Mouse (Mus musculus) spleen, adult 18-20 months (tissue): ENCODE results near the gene Map3k1.
A peak's percentile ranks its signal among the peaks of the same experiment; 100 is the strongest.

Source experiments
- DNase-seq, 2 experiments: peaks; one replicate each; pipeline ENCODE4 v3.0.0; 2022; ENCODE audit warnings: mixed read lengths in 2 of 2

The Map3k1 gene

DNA sequence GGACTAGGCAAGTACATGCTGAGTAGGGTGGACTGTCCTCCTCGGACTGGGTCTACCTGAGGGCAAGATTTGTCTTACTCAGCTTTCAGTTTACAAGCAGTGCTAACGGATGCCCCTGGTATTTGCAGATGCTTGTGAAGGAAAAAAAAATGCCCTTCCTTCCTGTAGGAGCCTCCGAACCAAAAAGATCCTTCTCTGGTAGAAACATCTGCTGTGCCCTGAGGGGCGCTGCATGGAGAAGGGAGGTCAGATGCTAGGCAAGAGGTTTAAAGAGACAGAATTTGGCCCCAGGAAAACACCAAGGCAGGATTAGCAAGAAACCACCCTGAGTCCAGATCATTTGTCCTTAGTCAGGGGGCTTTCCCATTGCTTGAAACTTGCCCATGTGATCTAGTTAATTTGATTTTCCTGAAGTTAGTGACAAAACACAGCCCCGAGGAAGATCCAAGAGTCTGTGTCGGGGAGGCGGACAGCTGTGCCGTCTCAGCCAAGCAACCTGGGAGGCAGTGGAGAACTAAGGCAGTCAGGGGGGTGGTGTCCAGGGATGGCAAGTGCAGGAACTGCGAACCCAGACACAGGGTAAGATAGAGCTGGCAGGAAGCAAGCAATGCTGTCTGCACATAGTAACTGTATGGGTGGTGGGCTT is 19.2 kb downstream of the Map3k1 start:
- no peak for DNase-seq

DNA sequence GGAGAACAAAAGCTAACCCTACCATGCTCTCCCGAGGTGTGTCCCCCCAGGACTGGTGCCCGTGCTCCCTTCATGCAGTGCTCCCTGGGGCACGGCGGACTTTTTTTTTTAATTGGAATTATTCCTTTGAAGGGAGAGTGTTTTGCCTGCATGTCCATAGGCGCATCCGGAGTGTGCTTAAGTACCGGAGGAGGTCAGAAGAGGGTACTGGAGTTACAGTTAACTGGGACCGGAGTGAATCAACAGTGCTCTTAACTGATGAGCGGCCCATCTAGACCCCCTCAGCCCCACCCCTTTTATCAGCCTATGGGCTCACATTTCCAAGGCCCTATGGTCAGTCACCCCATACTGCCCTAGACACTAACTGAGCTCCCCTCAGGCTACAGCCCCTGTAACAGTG is 19.9 kb downstream of the Map3k1 start:
- no peak for DNase-seq

DNA sequence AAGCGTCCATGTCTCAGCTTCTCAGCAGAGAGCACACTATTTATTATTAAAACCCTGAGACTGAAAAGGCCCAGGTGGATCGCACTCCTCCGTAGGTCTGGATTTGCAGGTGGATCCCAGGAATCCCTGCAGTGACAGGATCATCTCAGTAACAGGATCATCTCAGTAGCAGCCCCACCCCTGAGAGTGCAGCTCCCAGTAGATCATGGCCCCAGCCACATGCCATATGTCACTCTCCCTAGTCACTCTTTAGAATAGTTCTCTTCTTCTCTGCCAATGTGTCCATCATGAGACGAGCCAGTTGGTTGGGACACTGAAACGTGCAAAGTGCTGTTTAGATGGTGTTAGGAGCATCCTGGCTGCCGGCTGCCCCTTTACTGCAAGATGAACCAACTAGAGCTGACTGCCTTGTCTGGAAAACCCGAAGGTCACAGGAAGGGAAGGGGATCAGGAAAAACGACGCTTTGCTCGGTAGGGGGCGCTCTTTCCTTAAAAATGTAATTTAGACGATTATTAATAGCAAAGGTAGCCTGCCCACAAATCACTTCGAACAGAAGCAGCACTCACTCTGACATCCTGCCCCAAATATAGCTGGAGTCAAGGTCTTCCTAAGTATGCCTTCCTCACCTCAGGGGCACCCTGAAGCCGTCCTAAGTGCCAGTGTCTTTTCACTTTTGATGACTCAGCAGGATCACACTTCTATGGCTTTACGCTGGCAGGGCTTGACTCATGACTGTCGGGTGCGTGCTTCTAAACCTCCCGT is 20.8 kb downstream of the Map3k1 start:
- peak; percentile 60 to 80 for DNase-seq

DNA sequence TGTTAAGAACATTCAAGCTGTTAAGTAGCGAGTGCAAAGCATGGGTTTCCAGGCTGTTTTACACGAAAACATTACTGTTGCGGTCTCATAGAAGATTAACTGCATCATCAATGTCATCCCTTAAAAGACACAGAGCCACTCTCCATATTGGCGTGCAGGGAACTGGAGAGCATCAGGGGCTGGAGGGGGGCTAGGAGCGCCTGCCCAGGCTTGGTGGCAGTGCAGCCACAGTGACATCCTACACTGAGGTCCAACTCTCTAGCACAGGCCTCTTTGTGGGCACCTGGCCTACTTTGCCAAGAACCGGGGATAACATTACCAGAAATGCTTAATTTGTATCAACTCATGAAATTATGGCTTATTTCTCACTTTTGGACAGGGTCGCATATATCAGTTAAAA is 22.2 kb downstream of the Map3k1 start:
- DNase-seq = no peak

DNA sequence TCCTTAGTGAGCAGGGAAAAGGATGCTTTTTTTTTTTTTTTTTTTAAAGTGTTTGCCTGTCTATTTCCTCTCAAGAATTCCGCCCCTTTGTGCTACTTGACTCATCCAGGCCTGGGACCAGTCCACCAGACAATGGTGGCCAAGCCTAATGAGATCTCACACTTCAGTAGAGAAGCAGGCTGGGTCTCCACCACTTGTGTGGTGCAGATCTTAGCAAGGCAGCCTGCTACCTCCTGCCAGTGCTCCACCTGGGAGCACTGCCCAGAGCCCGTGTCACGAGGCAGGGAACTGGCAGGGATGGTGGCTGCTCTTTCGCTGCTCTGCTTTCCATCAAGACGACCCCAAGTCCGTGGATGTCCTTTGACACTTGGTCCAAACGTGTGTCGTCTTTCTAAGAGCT is 25.3 kb downstream of the Map3k1 start:
- no peak for DNase-seq

DNA sequence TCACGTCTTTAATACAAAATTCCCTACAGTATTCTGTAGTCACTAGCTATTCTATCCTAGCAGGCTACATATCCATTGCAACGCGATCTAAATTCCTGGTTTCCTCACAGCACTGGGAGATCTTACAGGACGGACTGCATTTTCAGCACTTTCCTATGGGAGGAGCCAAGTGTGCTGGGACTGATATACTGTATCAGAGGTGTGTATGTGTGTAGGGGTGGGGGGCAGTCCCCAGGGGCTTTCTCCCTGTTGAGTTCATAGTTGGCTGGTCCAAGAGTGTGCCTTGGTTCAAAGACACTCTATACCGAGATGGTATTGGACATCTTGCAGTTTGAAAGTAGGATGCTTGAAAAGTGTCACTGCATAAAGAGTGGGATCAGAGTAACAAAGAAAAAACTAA is 29.3 kb downstream of the Map3k1 start:
- DNase-seq = no peak

DNA sequence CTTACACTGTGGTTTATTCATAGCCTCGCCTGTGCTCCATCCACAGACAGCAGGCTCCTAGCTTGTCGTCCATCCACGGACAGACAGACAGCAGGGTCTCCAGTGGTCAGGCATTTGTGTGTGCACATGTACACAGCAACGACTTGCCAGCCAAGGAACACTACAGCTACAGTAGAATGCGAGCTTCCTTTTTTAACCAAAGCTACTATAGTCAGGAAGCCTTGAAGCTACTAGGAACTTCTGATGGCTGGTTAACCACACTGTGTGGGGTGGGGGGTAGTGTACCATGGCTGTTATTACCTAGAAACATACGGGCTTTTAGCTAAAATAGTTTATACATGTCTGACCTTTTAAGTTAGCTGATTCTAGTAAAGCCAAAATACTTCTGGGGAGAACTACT is 30.2 kb downstream of the Map3k1 start:
- DNase-seq = no peak

DNA sequence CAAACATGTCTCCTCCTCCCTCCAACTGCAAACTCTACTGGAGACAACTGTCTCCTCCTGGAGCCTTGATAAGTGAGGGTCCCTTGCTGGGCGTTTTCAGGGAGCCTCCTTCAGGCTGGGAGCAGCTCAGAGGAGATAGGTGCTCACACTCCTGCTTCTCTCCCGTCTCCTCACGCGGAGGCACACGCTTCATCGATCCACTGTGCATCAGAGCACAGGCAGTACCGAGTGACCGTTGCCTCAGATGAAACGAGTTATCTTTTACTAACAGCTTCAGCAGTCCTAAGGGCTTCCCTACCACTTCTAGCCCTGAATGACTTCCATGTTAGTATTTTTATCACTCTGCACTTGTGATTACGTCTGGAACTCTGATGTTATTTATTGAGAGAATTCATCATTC is 30.9 kb downstream of the Map3k1 start:
- no peak for DNase-seq

DNA sequence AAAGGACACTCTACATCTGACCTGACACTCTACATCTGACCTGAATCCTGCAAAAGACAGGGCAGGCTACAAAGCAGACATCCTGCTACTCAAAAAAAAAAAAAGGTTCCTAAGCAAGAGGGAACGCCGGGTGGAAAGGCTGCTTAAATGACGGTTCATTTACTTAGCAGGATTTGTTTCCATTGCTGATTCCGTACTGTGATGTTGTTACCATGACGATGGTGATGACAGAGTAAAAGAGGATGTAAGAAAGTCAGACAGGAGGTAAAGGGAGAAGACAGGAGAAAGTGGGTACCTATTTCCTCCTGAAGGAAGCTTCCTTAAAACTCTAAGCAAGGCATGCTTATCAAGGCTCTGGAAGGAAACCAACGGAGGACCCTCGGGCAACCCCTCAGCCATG is 31.6 kb downstream of the Map3k1 start:
- DNase-seq = no peak

DNA sequence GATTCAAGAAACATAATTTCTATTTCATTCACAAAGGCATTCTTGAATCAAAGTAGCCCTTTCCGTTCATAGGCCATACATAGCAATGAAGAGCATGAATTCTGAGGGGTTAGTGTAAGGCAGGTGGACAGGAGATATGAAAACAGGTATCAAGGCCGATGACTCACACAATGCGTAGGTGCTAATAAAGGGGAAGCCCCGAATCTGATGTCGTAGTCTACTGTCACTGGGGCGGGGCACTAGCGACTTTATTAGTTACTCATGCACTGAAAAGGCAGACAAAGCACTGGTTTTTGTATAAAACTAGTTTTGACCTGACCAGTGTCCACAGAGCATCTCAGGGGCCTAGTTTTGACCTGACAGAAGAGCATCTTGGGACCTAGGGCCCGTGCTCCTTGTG is 36.7 kb downstream of the Map3k1 start:
- DNase-seq = no peak

DNA sequence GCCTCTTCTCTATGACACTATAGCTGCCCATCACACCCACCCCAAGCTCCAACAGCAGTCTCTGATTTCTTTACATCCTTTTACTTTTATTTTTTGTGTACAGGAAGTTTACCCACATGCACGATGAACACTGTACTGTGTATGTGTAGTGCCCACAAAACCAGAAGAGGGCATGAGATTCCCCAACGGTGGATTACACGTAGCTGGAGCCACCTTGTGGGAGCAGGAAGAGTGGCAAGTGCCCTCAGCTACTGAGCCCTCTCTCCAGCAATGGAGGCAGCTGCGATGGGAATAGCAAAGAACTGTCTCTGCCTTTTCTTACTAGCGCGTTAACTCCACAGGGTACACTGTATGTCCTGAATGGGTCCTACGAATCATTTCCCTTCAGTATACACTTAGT is 37.6 kb downstream of the Map3k1 start:
- DNase-seq = no peak

DNA sequence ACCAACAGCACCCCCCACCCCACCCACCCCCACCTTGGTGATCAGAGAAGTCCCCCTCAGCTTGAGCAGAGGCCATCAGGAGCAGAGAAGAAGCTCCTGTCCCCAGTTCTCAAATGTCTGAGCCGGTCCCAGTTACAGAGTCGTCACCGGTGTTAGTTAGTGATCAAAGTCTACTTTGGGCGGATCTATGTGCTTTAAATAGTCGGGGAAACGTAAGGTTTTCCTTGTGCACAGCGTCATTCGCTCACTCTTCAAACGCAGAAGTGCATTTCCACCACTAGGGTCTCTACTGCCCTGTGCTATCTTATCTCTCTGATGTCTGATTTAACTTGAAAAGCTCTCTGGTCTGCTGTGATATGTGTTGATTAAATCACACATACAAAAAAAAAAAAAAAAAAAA is 38.0 kb downstream of the Map3k1 start:
- no peak for DNase-seq

DNA sequence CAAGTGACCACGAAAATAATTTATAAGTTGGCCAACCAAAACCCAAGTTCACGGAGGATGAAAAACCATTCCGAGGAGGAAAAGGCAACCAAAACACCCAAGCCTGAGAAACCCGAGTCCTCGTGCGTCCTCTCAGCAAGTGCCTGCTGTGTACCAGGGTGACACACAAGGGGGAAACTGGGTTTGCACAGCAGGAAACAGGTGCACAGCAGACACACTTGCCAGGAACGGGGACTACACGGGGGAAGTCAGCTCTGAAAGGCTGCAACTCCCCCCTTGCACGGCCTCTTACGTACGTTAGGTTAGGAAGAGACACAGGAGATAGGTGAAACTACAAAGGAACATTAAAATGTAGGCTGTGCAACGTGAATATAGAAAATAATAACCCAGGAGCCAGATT is 46.3 kb downstream of the Map3k1 start:
- no peak for DNase-seq

DNA sequence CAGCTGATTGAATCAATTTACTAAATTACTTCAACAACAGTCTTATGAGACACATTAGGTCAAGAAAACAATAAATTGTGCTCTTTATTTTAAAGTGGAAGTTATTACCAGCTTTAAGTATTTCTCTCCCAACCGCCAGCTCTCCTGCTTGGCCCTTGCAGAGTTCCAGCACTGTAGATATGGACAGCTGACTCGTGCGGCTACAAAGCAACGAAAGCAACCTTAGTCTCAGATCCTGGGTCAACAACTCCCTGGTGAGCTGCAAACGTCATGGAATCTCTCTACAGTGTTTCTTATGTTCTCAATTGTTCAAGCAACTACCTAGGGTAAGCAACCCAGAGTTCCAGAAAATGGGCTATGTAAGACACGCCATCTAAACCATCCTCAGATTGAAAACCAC is 51.8 kb downstream of the Map3k1 start:
- DNase-seq = no peak

DNA sequence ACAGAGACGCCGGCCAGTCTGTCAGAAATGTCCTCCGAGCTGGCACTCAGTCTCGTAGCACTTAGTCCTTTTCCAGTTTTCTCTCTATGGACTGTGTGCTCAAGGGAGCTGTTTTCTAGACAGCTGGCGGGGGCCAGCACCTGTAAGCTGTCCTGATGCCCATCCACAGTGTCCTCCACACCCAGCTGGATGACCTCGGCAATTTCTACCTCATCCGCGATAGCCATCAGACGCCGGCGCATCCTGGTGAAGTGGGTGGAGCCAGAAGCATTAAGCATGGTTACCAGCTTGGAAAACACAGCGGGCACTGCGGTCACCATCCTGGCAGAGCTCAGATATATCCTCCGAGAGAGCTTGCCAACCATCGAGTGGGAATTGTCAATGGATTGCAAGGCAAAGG is 52.9 kb downstream of the Map3k1 start:
- no peak for DNase-seq

DNA sequence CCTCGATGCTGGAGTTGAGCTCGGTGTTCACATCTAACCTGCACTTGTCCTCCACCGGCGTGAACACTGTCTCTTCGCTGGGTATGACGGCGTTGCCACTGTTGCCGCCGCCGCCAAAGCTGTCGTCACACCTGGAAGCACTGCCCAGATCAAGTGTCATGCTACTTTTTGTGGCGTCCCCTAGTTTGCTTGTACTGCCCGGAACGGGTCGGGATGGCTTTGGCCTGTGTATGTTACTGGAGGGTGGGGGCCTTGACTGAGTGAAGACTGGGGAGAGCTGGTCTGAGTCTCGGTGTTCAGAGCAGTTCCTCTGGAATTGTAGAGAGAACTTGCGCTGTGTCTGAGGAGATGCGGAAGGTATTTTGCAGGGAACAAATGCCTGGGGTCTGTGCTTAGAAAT is 53.4 kb downstream of the Map3k1 start:
- no peak for DNase-seq

DNA sequence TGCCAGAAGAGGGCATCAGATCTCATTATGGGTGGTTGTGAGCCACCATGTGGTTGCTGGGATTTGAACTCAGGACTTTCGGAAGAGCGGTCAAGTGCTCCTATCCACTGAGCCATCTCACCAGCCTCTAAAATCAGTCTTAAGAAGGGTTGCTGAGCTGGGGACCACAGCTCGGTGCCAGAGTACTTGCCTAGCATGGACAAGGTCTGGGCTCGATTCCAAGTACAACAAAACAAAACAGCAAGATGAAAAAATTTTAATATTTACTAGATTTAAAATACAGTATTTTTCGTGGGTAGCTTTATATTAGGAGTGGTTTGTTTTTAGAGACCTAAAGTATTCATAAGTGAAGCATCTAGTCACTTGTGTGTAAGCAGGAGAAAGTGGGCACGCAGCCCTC is 55.5 kb downstream of the Map3k1 start:
- DNase-seq = no peak

DNA sequence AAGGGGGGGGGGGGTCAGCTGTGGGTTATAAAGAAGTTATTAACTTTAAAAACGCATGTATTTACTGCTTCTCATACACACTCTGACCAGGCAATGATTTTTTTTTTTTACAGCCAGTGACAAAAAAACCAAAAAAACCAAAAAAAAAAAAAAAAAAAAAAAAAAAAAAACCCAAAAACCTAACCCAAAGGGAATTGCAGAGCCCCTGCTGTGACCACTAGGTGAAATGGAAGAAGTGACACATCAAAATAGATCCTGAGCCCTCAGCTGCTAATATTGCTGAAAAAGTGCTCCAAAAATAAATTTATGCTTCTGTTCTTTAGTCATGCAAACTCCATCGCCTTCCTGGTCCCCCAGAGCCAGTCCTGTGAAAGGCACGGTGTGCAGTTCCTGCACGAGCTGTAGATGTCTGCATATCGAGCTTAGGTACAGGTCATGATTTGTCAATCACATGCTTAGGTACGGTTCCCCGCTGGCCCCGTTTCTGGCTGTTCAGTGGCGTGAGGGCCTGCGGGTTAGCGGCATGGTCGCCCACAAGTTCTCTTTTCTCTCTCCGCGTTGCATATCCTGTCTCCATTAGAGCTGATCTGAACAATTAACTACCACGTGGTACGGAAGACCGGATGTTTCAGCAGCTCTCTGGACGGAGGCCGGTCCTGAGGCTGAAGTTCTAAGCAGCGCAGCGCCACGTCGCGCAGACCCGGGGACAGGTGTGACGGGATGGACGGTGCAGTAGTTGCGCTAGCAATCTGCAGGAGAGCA is 60.3 kb downstream of the Map3k1 start:
- DNase-seq = no peak

DNA sequence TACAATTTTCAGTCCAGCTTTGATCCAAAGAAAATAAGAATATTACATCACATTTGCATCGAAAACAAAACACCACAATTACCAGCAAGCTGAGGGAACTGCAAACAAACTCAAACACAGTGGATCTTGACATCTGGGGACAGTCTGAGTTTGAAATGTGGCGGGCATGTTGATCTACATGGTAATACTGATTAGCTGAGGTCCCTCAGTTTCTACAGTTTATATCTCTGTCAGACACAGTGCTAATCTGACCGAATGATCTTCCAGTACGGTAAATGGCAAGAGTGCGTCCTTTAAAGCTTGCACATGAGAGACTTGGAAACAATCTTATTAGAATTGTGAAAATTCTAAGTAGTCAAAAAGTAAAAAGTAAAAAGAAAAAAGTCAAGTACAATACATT is 62.0 kb downstream of the Map3k1 start:
- no peak for DNase-seq

DNA sequence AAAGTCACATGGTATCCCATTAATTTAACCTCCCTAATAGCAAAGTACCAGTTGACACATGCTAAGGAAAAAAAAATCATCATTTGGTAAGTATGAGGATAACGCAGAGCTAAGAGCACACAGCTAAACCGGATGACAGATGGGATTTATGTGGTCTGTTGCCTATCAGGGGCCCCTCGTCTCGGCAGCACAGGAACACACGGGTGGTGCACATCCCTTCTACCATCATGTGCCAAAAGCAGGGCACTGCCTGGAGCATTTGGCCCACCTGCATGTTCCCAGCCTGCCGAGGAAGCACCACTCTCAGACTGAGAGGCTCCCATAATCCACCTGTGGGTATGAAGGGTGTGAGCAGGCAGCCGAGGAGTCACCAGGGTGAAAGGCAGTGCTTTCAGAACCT is 63.6 kb downstream of the Map3k1 start:
- no peak for DNase-seq

DNA sequence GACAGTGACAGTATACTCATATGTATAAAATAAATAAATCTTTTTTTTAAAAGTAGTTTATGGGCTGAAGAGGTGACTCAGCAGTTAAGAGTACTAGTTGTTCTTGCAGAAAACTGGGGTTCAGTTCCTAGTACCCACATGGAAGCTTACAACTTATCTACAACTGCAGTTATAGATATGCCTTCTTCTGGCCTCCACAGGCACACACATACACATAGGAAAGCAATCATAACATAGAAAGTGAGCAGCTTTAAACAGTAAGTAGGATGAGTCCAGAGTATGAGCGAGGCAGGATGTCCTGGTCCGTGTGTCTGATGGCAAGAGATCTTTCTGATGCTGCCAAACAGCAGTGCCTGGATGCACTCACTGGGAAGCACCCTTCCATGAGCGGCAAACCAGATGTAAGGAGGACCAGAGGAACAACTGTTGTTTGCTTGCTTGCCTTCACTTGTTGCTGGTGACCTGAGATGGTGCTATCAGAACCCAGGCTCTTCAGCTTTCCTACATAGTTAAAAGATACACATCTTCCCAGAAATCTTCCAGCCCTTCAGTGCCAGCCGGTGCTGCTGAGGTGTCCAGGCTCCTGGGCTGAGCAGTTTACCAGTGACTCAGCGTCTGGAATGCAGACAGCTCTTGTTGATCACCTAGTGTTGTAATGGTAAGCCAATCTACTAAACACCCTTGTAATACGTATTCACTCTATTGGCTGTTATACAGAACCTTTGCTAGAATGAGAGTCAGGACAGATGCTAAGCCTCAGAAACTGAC is 64.4 kb downstream of the Map3k1 start:
- no peak for DNase-seq

DNA sequence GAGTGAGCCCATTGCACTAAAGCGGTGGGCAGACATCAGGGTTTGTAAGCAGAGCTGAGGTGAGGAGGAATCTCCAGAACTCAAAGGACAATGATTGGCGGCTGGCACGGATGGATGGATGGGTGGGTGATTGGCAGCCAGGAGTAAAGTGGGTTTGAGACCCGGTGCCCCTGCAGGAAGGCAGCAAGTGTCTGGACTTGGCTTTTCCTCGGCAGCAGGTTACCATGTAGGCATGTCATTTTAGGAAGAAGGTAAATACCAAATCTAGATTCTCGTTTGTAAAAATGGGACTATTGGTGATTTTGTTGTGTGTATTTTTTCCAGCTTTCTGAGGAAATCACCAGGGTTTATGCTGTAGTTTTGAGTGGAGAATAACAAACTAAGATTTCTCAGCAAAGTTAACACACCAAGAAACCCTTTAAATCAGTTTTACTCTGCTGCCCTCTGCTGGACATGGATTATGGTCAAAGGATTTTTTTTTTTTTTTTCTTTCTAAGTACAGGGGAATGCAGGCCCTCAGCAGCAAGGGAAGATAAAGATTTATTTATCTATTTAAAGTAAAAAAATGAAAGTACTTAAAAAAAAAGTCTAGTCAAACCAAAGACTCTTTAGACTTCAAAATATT is 66.7 kb downstream of the Map3k1 start:
- peak in 1 of 2 experiments; percentile 50 for DNase-seq
